Mouse (Mus musculus) CH12.LX (cell line): Measurements from ENCODE around the gene Gm11127.
"Not testable (repeated sequence)": the region's sequence is repeated elsewhere in the genome, so short reads cannot be mapped to it uniquely, and the experiment has no call there.

Experiments
- CTCF ChIP-seq, 2 experiments: IDR thresholded peaks in 1 of 2; conservative IDR thresholded peaks in 1 of 2; 2 replicates each; pipeline ENCODE4 v1.5.1; 2011 to 2012; ENCODE audit warnings: low read depth in 2 of 2, low read length in 2 of 2, improper control_type of control experiment in 1 of 2, inconsistent platforms in 1 of 2, mild to moderate bottlenecking in 1 of 2, moderate library complexity in 1 of 2
- E2F4 ChIP-seq: IDR thresholded peaks from 2 replicates; pipeline ENCODE4 v1.6.1; 2011; ENCODE audit warnings: low read depth, low read length, improper control_type of control experiment; ENCODE audit not compliant: insufficient replicate concordance
- MAFK ChIP-seq: IDR thresholded peaks from 2 replicates; pipeline ENCODE4 v1.6.1; 2011; ENCODE audit warnings: low read length, improper control_type of control experiment; ENCODE audit not compliant: insufficient replicate concordance
- POLR2A ChIP-seq: IDR thresholded peaks from 2 replicates; pipeline ENCODE4 v1.6.1; 2011; ENCODE audit warnings: low read depth, mild to moderate bottlenecking, improper control_type of control experiment, low read length
- USF1 ChIP-seq: IDR thresholded peaks from 2 replicates; pipeline ENCODE4 v1.6.1; 2014; ENCODE audit warnings: low read depth, mild to moderate bottlenecking, inconsistent platforms, low read length, improper control_type of control experiment

GRCm38 (mm10) chr17:36081901-36082300 lies 23.7 kb upstream of the Gm11127 start:
- not testable (repeated sequence) for TF ChIP-seq POLR2A; E2F4; CTCF (conservative IDR thresholded peaks at IDR 0.05 in 1 of 2, IDR thresholded peaks at IDR 0.05 in 1 of 2; ENCODE audit: low read depth in 2 of 2, low read length in 2 of 2); MAFK; USF1
